Mouse (Mus musculus): ENCODE measurements around the gene Tor1aip1. TPM values are rescaled to one million over a fixed set of nuclear protein-coding genes. Genes with fewer than 3 reads are reported as not detected.

The Tor1aip1 gene
- polyA plus RNA-seq, 1 experiment from 2014 or later: 38.8 TPM

DNA sequence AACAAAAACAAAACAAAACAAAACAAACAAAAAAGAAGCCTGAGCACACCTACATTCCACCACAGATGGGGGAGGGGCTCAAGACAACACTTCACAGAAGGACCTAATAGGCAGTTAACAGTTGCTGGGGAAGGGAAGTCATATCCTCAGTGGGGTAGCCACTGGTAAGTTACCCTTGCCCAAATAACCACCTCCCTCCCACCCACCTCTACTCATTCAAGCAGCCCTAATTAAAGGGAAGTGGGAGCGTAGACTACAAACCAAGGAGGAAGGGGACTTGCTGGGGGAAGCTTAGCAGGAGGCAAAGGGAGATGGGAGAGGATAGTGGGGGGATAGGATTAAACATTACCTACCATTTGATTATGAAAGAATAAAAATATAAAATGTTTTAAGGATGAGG is 15.9 kb downstream of the Tor1aip1 start:
- H3K4me1 ChIP-seq: no peaks in the 10 kb centered on the region
- H3K27ac ChIP-seq: no peak overlapping the region
- DNase-seq (ENCODE audit: low spot score): no peak
- no peaks in the 10 kb centered on the region for H3K9me3 ChIP-seq
- H3K27me3 ChIP-seq (ENCODE audit: insufficient read depth, poor library complexity, severe bottlenecking): no peaks in the 10 kb centered on the region
- 86% methylated on average over 1 of the region's 1 CpGs for WGBS
- peaks cover 70% of the 10 kb centered on the region for H3K36me3 ChIP-seq
- H3K4me3 ChIP-seq: no peak overlapping the region

DNA sequence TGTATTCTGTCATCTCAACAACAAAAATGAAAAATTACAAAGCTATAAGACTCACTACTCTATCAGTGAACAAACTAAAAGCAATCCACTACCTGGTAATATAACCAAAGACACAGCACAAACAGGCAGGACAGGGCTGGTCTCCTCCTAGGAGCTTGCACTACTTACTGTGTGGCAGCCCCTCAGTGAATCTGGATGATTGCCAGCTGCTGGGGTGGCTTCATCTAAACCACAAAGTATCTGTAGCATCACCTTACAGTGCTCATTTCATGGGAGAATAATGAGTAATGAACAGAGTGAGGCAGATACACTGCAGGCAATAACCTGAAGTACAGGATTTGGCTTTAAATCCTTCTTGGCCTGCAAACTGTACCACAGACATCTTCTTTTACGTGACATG is 16.5 kb downstream of the Tor1aip1 start:
- no peaks in the 10 kb centered on the region for H3K4me1 ChIP-seq
- no peak overlapping the region for H3K4me3 ChIP-seq
- H3K27ac ChIP-seq: no peak overlapping the region
- WGBS: 89% methylated on average over 1 of the region's 1 CpGs
- H3K36me3 ChIP-seq: peaks cover 71% of the 10 kb centered on the region
- no peak for DNase-seq (ENCODE audit: low spot score)
- H3K27me3 ChIP-seq (ENCODE audit: insufficient read depth, poor library complexity, severe bottlenecking): no peaks in the 10 kb centered on the region
- no peaks in the 10 kb centered on the region for H3K9me3 ChIP-seq

- Histone ChIP-seq H3K36me3 (peaks cover 60% of the 10 kb centered on the region), H3K27me3 (ENCODE audit: insufficient read depth, poor library complexity, severe bottlenecking) (no peaks in the 10 kb centered on the region), H3K4me1 (no peaks in the 10 kb centered on the region), H3K9me3 (no peaks in the 10 kb centered on the region), H3K27ac (no peak overlapping the region), H3K4me3 (no peak overlapping the region)
- no peak for DNase-seq (ENCODE audit: low spot score)
- 97% methylated on average over 1 of the region's 1 CpGs for WGBS
These were observed 27.3 kb downstream of the Tor1aip1 start for GRCm38 (mm10) chr1:156009003-156009402.

- 91% methylated on average over 11 of the region's 11 CpGs for WGBS
- no peaks in the 10 kb centered on the region for H3K9me3 ChIP-seq
- no peak overlapping the region for H3K27ac ChIP-seq
- no peaks in the 10 kb centered on the region for H3K27me3 ChIP-seq (ENCODE audit: insufficient read depth, poor library complexity, severe bottlenecking)
- peaks cover 40% of the 10 kb centered on the region for H3K36me3 ChIP-seq
- DNase-seq (ENCODE audit: low spot score): no peak
- no peak overlapping the region for H3K4me3 ChIP-seq
- H3K4me1 ChIP-seq: peaks cover 8% of the 10 kb centered on the region; the same call in 1 of the 2 replicates
These were observed 30.4 kb downstream of the Tor1aip1 start for GRCm38 (mm10) chr1:156005906-156006305.

- Histone ChIP-seq H3K36me3 (peaks cover 30% of the 10 kb centered on the region), H3K27ac (no peak overlapping the region), H3K4me3 (no peak overlapping the region), H3K4me1 (peaks cover 8% of the 10 kb centered on the region; the same call in 1 of the 2 replicates), H3K9me3 (no peaks in the 10 kb centered on the region), H3K27me3 (ENCODE audit: insufficient read depth, poor library complexity, severe bottlenecking) (no peaks in the 10 kb centered on the region)
- DNase-seq (ENCODE audit: low spot score): no peak
- 82% methylated on average over 7 of the region's 7 CpGs for WGBS
These were observed 32.9 kb downstream of the Tor1aip1 start for GRCm38 (mm10) chr1:156003201-156003935.

DNA sequence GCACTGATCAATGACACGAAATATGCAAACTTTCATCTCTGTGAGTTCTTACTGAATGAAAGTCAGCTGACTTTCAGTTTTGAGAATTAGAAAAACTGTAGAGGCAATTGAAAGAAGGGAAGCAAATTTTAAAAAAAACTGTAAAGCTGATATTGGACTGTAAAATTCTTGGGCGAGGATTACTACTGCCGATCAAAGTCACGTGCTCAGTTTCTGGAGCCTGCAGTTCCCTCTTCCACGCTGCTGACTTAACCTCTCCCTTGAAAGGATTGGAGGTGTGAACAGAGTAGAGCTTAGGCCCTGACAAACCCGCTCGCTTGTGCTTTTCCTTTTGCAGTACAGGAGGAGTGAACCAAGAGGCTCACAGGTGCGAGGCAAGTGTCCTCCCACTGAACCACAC is 33.9 kb downstream of the Tor1aip1 start:
- no peak overlapping the region for H3K4me3 ChIP-seq
- H3K27ac ChIP-seq: no peak overlapping the region
- peaks cover 25% of the 10 kb centered on the region for H3K36me3 ChIP-seq
- 75% methylated on average over 8 of the region's 8 CpGs for WGBS
- H3K27me3 ChIP-seq (ENCODE audit: insufficient read depth, poor library complexity, severe bottlenecking): no peaks in the 10 kb centered on the region
- H3K4me1 ChIP-seq: peaks cover 8% of the 10 kb centered on the region; the same call in 1 of the 2 replicates
- no peak for DNase-seq (ENCODE audit: low spot score)
- no peaks in the 10 kb centered on the region for H3K9me3 ChIP-seq

DNA sequence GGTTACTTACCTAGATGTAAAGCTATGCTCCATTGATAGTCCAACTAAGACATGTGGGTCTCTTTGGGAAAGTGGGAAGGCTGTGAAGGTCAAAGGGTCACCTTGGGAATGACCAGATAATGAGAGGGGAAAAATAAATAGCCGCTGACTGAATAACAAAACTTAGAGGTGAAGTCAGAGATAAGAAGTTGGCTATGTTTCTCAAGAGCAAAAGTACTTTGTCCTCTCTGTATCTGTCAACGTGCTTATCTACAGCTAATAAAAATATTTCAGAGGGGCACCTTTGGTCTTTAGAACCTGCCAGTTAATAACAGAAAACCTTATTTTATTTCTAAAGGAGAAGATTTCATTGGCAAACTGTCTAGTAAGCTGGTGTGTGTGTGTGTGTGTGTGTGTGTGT is 40.7 kb downstream of the Tor1aip1 start:
- no peaks in the 10 kb centered on the region for H3K9me3 ChIP-seq
- H3K4me3 ChIP-seq: no peak overlapping the region
- 27% methylated on average over 2 of the region's 2 CpGs for WGBS
- peak overlapping the region; percentile 47; the same call in 1 of the 2 replicates for H3K27ac ChIP-seq
- DNase-seq (ENCODE audit: low spot score): no peak
- peaks cover 8% of the 10 kb centered on the region; the same call in 1 of the 2 replicates for H3K4me1 ChIP-seq
- no peaks in the 10 kb centered on the region for H3K27me3 ChIP-seq (ENCODE audit: insufficient read depth, poor library complexity, severe bottlenecking)
- H3K36me3 ChIP-seq: no peaks in the 10 kb centered on the region

GRCm38 (mm10) chr1:155994524-155994923 is 41.8 kb downstream of the Tor1aip1 start:
- no peak for DNase-seq (ENCODE audit: low spot score)
- 58% methylated on average over 2 of the region's 2 CpGs for WGBS
- peaks cover 19% of the 10 kb centered on the region for H3K4me1 ChIP-seq
- H3K36me3 ChIP-seq: no peaks in the 10 kb centered on the region
- H3K4me3 ChIP-seq: no peak overlapping the region
- H3K27me3 ChIP-seq (ENCODE audit: insufficient read depth, poor library complexity, severe bottlenecking): no peaks in the 10 kb centered on the region
- no peak overlapping the region for H3K27ac ChIP-seq
- no peaks in the 10 kb centered on the region for H3K9me3 ChIP-seq

GRCm38 (mm10) chr1:155990391-155990790 is 45.9 kb downstream of the Tor1aip1 start:
- Histone ChIP-seq H3K27ac (peak overlapping the region; percentile 59; the same call in 1 of the 2 replicates), H3K4me1 (peaks cover 21% of the 10 kb centered on the region), H3K36me3 (no peaks in the 10 kb centered on the region), H3K27me3 (ENCODE audit: insufficient read depth, poor library complexity, severe bottlenecking) (no peaks in the 10 kb centered on the region), H3K4me3 (0 out of 2 replicates have a peak overlapping the region, but pooled peaks have one; percentile 15), H3K9me3 (no peaks in the 10 kb centered on the region)
- DNase-seq (ENCODE audit: low spot score): no peak
- WGBS: 36% methylated on average over 11 of the region's 11 CpGs

GRCm38 (mm10) chr1:155989387-155989786 is 46.9 kb downstream of the Tor1aip1 start:
- H3K9me3 ChIP-seq: no peaks in the 10 kb centered on the region
- DNase-seq (ENCODE audit: low spot score): no peak
- 16% methylated on average over 2 of the region's 2 CpGs for WGBS
- H3K27me3 ChIP-seq (ENCODE audit: insufficient read depth, poor library complexity, severe bottlenecking): no peaks in the 10 kb centered on the region
- H3K36me3 ChIP-seq: no peaks in the 10 kb centered on the region
- H3K4me1 ChIP-seq: peaks cover 19% of the 10 kb centered on the region
- no peak overlapping the region for H3K27ac ChIP-seq
- H3K4me3 ChIP-seq: no peak overlapping the region

DNA sequence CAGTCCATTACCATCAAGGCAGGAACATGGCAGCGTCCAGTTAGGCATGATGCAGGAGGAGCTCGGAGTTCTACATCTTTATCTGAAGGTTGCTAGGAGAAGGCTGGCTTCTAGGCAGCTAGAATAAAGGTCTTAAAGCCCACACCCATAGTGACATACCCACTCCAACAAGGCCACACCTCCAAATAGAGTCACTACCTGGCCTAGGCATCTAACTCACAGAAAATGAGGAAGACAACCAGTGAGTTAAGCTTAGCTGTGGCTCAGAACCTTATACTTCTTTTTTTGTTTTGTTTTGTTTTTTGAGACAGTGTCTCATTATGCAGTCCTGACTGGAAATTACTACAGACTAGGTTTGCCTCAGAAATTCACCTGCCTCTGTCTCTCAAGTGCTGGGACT is 48.7 kb downstream of the Tor1aip1 start:
- Histone ChIP-seq H3K36me3 (no peaks in the 10 kb centered on the region), H3K27ac (no peak overlapping the region), H3K4me1 (peaks cover 19% of the 10 kb centered on the region), H3K4me3 (no peak overlapping the region), H3K27me3 (ENCODE audit: insufficient read depth, poor library complexity, severe bottlenecking) (no peaks in the 10 kb centered on the region), H3K9me3 (no peaks in the 10 kb centered on the region)
- WGBS: 77% methylated on average over 2 of the region's 2 CpGs
- no peak for DNase-seq (ENCODE audit: low spot score)

GRCm38 (mm10) chr1:155974931-155975330 is 61.3 kb downstream of the Tor1aip1 start:
- H3K27me3 ChIP-seq (ENCODE audit: insufficient read depth, poor library complexity, severe bottlenecking): no peaks in the 10 kb centered on the region
- no peak for DNase-seq (ENCODE audit: low spot score)
- no peak overlapping the region for H3K4me3 ChIP-seq
- WGBS: 25% methylated on average over 2 of the region's 2 CpGs
- H3K27ac ChIP-seq: no peak overlapping the region
- H3K36me3 ChIP-seq: no peaks in the 10 kb centered on the region
- H3K4me1 ChIP-seq: peaks cover 20% of the 10 kb centered on the region
- H3K9me3 ChIP-seq: no peaks in the 10 kb centered on the region

- no peaks in the 10 kb centered on the region for H3K36me3 ChIP-seq
- no peaks in the 10 kb centered on the region for H3K27me3 ChIP-seq (ENCODE audit: insufficient read depth, poor library complexity, severe bottlenecking)
- peak overlapping the region; percentile 98 for H3K27ac ChIP-seq
- WGBS: 6% methylated on average over 19 of the region's 19 CpGs
- H3K4me3 ChIP-seq: peak overlapping the region; percentile 99
- peak; percentile 75 for DNase-seq (ENCODE audit: low spot score)
- peaks cover 20% of the 10 kb centered on the region for H3K4me1 ChIP-seq
- no peaks in the 10 kb centered on the region for H3K9me3 ChIP-seq
These were observed 62.4 kb downstream of the Tor1aip1 start for GRCm38 (mm10) chr1:155973719-155974379.

Data from heart, embryonic 10.5 days (tissue).